30 mouse cellular contexts compared by ENCODE assay signal in the genomic region with DNA sequence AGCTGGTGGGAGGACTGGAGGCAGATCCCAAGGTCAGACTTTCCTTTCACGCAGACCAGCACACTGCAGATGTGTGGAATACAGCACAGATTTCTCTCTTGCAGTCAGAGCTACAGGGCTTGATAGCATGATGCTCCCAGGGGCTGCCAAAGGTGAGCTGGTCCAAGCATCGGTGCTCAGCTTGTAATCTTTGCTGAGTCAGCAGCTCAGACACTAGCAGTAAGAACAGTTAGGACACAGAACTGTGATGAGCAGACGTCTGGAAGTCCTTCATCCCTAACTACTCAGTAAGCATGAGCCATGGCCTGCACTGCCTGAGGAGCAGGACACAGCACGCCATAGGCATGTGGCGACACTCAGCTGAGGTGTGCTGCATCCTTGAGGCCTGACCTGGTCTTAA. TPM values are rescaled to one million over a fixed set of nuclear protein-coding genes. Genes with fewer than 3 reads are reported as not detected.
DNase-seq lines count a peak whose midpoint lies in the region; TF ChIP-seq lines count a peak whose summit lies in the region.
"Had no signal": no experiment of that assay in that cellular context is flagged by ENCODE, and none has a peak within 500 bp of the region (broad histone marks: within the 10 kb centered on the region; RNA-seq: fewer than 3 reads in every experiment).

No protein-coding gene starts in this region.

- no peaks in the 10 kb centered on the region for H3K79me2 ChIP-seq in MEL (ENCODE audit: control insufficient read depth, insufficient read depth, low read length, poor library complexity)

- no peak for TF ChIP-seq POLR2A in testis, adult 2 months (IDR thresholded peaks at IDR 0.05; ENCODE audit: control insufficient read depth, low read depth, low read length)
- no peak for TF ChIP-seq POLR2A in MEL (IDR thresholded peaks at IDR 0.05; ENCODE audit: control insufficient read depth in 1 of 2, insufficient read depth in 1 of 2, low read depth in 1 of 2, low read length in 2 of 2, poor library complexity in 1 of 2)

- no peaks in the 10 kb centered on the region for H3K4me1 ChIP-seq in testis, adult 2 months (ENCODE audit: control insufficient read depth, insufficient read depth, low read length)
- no peaks in the 10 kb centered on the region; a peak in 1 of 4 replicates for H3K4me1 ChIP-seq in MEL (ENCODE audit: control insufficient read depth in 1 of 2, insufficient read depth in 2 of 2, low read length in 2 of 2)
- H3K4me1 ChIP-seq: embryonic facial prominence, embryonic 13.5 days; embryonic facial prominence, embryonic 15.5 days; forebrain, embryonic 10.5 days; forebrain, embryonic 12.5 days had no signal

- no peak for TF ChIP-seq CTCF in testis, adult 2 months (IDR thresholded peaks at IDR 0.05; ENCODE audit: control insufficient read depth, insufficient read depth, insufficient replicate concordance, low read depth, low read length)
- no peak for TF ChIP-seq CTCF in MEL (IDR thresholded peaks at IDR 0.05 in 2 of 3, conservative IDR thresholded peaks at IDR 0.05 in 1 of 3; ENCODE audit: control insufficient read depth in 1 of 3, insufficient read depth in 1 of 3, low read depth in 2 of 3, low read length in 3 of 3, poor library complexity in 1 of 3, severe bottlenecking in 1 of 3)

- no peaks in the 10 kb centered on the region for H3K36me3 ChIP-seq in testis, adult 2 months (ENCODE audit: control insufficient read depth, insufficient read depth, low read length)
- 0 out of 4 replicates have a peak, but pooled peaks cover 0 to 2% of the 10 kb centered on the region in 2 experiments for H3K36me3 ChIP-seq in MEL (ENCODE audit: control insufficient read depth in 1 of 2, insufficient read depth in 2 of 2, low read length in 2 of 2)
- H3K36me3 ChIP-seq: embryonic facial prominence, embryonic 13.5 days; embryonic facial prominence, embryonic 15.5 days; forebrain, embryonic 10.5 days; forebrain, embryonic 12.5 days; G1E had no signal

- H3K9ac ChIP-seq in MEL (ENCODE audit: control insufficient read depth, low read depth, low read length, poor library complexity, severe bottlenecking) = no peak overlapping the region
- H3K9ac ChIP-seq: embryonic facial prominence, embryonic 13.5 days; embryonic facial prominence, embryonic 15.5 days; forebrain, embryonic 12.5 days had no signal

- intact Hi-C loops in heart, postnatal 25 days (cut with DNase I) = no loop called here

- H3K9me3 ChIP-seq in MEL (replicated peaks; ENCODE audit: insufficient read depth, low read length) = no peaks in the 10 kb centered on the region
- H3K9me3 ChIP-seq: embryonic facial prominence, embryonic 13.5 days; embryonic facial prominence, embryonic 15.5 days; forebrain, embryonic 10.5 days; forebrain, embryonic 12.5 days; G1E had no signal

- no peak overlapping the region for H3K27ac ChIP-seq in testis, adult 2 months (ENCODE audit: control insufficient read depth, insufficient read depth, low read depth, low read length)
- no peak overlapping the region for H3K27ac ChIP-seq in MEL (ENCODE audit: control insufficient read depth, low read depth, low read length)
- H3K27ac ChIP-seq: embryonic facial prominence, embryonic 13.5 days; embryonic facial prominence, embryonic 15.5 days; forebrain, embryonic 10.5 days; forebrain, embryonic 12.5 days had no signal

- TF ChIP-seq EP300 in MEL (IDR thresholded peaks at IDR 0.05; ENCODE audit: low read depth in 1 of 2, low read length in 2 of 2) = no peak

- no peak for TF ChIP-seq RAD21 in MEL (IDR thresholded peaks at IDR 0.05; ENCODE audit: low read depth, low read length)

- peak overlapping the region; percentile 8 for H3K4me3 ChIP-seq in testis, adult 2 months (ENCODE audit: control insufficient read depth, low read depth, low read length)
- H3K4me3 ChIP-seq in MEL (ENCODE audit: control insufficient read depth in 1 of 2, insufficient read depth in 1 of 2, low read depth in 2 of 2, low read length in 2 of 2) = no peak overlapping the region
- H3K4me3 ChIP-seq: embryonic facial prominence, embryonic 13.5 days; embryonic facial prominence, embryonic 15.5 days; erythroblast, embryonic 14.5 days; forebrain, embryonic 10.5 days; forebrain, embryonic 12.5 days had no signal

- DNase-seq in heart, adult 11 months = peak; percentile 41
- no peak for DNase-seq in heart, postnatal 25 days (ENCODE audit: low spot score)
- no peak for DNase-seq in testis, postnatal 10 days (ENCODE audit: low spot score)
- no peak for DNase-seq in MEL (ENCODE audit: low read depth, low spot score)
- DNase-seq in thymus, postnatal 10 days (ENCODE audit: low spot score in 2 of 2) = no peak
- DNase-seq: adrenal gland, adult 2 months; adrenal gland, postnatal 10 days; adrenal gland, postnatal 25 days; B cell, adult 2 months; cerebellum, adult 11 months; cerebellum, adult 18-20 months; cerebellum, adult 8-10 months; cerebellum, adult 9-11 months; cerebellum, postnatal 14 days; cerebellum, postnatal 36 days; embryo, embryonic 11 days had no signal

- H3K27me3 ChIP-seq in testis, adult 2 months (ENCODE audit: control insufficient read depth, insufficient read depth, low read length) = no peaks in the 10 kb centered on the region
- peaks cover 0 to 2% of the 10 kb centered on the region in 2 experiments; a peak in 3 of 4 replicates for H3K27me3 ChIP-seq in MEL (ENCODE audit: control insufficient read depth in 1 of 2, insufficient read depth in 2 of 2, low read length in 2 of 2)
- H3K27me3 ChIP-seq: embryonic facial prominence, embryonic 13.5 days; embryonic facial prominence, embryonic 15.5 days; forebrain, embryonic 12.5 days had no signal

TF ChIP-seq in MEL, 35 proteins besides CTCF, POLR2A, EP300 and RAD21:
- peak; percentile 63; the same call in 1 of the 2 replicates for TF ChIP-seq MAFK (IDR thresholded peaks at IDR 0.05; ENCODE audit: borderline replicate concordance, low read depth, low read length)
- no peak for TF ChIP-seq E2F4 (IDR thresholded peaks at IDR 0.05; ENCODE audit: borderline replicate concordance, low read depth, low read length)

RNA-seq across cellular contexts. Expression of a gene that starts 8.4 kb away (rescaled TPM):
- not detected for total RNA-seq in heart, postnatal 25 days (2021)
- not detected in 2 replicates for polyA plus RNA-seq in testis, adult 2 months (2012; rRNA removed)
- not detected in 2 replicates for total RNA-seq in MEL (2012; rRNA removed)
- polyA plus RNA-seq in MEL (2012; ENCODE audit: insufficient read depth in 1 of 2, insufficient read length in 2 of 2, low read depth in 1 of 2, low replicate concordance in 2 of 2, missing spikeins in 1 of 2) = not detected
- total RNA-seq: adrenal gland, adult 2 months; adrenal gland, postnatal 25 days; adrenal gland, postnatal 4 days; common myeloid progenitor, adult 5-6 weeks; G1E had no signal
- polyA plus RNA-seq: adrenal gland, adult 2 months; brain, embryonic 14.5 days; CD4-positive, CD25-positive, alpha-beta regulatory T cell, adult 4 months; embryonic facial prominence, embryonic 11.5 days; embryonic facial prominence, embryonic 13.5 days; embryonic facial prominence, embryonic 15.5 days; erythroblast, embryonic 14.5 days; forebrain, embryonic 10.5 days; forebrain, embryonic 12.5 days; forebrain, embryonic 14.5 days; forebrain, embryonic 16.5 days; G1E had no signal

RNA-seq across cellular contexts. Expression of a gene that starts 43.8 kb away (rescaled TPM):
- total RNA-seq in heart, postnatal 25 days (2021) = 10 to 100 TPM in 1 of 2 experiments, 1 to 10 TPM in 1; 7.1 to 14.8 TPM
- polyA plus RNA-seq in testis, adult 2 months (2012; rRNA removed) = 45.4 and 52.8 TPM in 2 replicates
- total RNA-seq in MEL (2012; rRNA removed) = 102 and 114 TPM in 2 replicates
- 100 to 1,000 TPM in 1 of 2 experiments, not detected in 1; 184 TPM for polyA plus RNA-seq in MEL (2012; ENCODE audit: insufficient read depth in 1 of 2, insufficient read length in 2 of 2, low read depth in 1 of 2, low replicate concordance in 2 of 2, missing spikeins in 1 of 2)

RNA-seq across cellular contexts. Expression of a gene that starts 57.0 kb away (rescaled TPM):
- not detected for total RNA-seq in heart, postnatal 25 days (2021)
- 7.7 and 8.9 TPM in 2 replicates for polyA plus RNA-seq in testis, adult 2 months (2012; rRNA removed)
- total RNA-seq in MEL (2012; rRNA removed) = not detected in 2 replicates
- not detected for polyA plus RNA-seq in MEL (2012; ENCODE audit: insufficient read depth in 1 of 2, insufficient read length in 2 of 2, low read depth in 1 of 2, low replicate concordance in 2 of 2, missing spikeins in 1 of 2)
- total RNA-seq: adrenal gland, adult 2 months; adrenal gland, postnatal 10 days; adrenal gland, postnatal 25 days; adrenal gland, postnatal 4 days; common myeloid progenitor, adult 5-6 weeks; G1E had no signal
- polyA plus RNA-seq: adrenal gland, adult 2 months; CD4-positive, CD25-positive, alpha-beta regulatory T cell, adult 4 months; embryonic facial prominence, embryonic 11.5 days; embryonic facial prominence, embryonic 13.5 days; embryonic facial prominence, embryonic 15.5 days; erythroblast, embryonic 14.5 days; forebrain, embryonic 14.5 days; G1E had no signal
